Comparison of ENCODE assay signal across 12 mouse cellular contexts in genomic region chr10:95386527-95386926, GRCm38 (mm10).
"Had no signal": no experiment of that assay in that cellular context is flagged by ENCODE, and none has a peak within 500 bp of the region (broad histone marks: within the 10 kb centered on the region; RNA-seq: fewer than 3 reads in every experiment).

No protein-coding gene starts in this region.

- H3K9me3 ChIP-seq: kidney, embryonic 15.5 days; limb, embryonic 13.5 days; midbrain, embryonic 13.5 days; stomach, embryonic 15.5 days had no signal

- H3K4me2 ChIP-seq: kidney, embryonic 15.5 days; limb, embryonic 13.5 days; midbrain, embryonic 13.5 days; stomach, embryonic 15.5 days had no signal

- H3K9ac ChIP-seq: kidney, embryonic 15.5 days; limb, embryonic 13.5 days; liver, embryonic 14.5 days; midbrain, embryonic 13.5 days; stomach, embryonic 15.5 days had no signal

- H3K36me3 ChIP-seq: kidney, embryonic 15.5 days; limb, embryonic 13.5 days; midbrain, embryonic 13.5 days; stomach, embryonic 15.5 days had no signal

- H3K4me1 ChIP-seq: kidney, embryonic 15.5 days; midbrain, embryonic 13.5 days; stomach, embryonic 15.5 days had no signal

- DNase-seq: kidney, adult 2 months; kidney, postnatal 25 days; layer of hippocampus, adult 9-11 months; layer of hippocampus, postnatal 36 days; left cerebral cortex, postnatal 4 days; right cerebral cortex, postnatal 14 days; thymus, postnatal 14 days had no signal

- H3K27ac ChIP-seq: kidney, embryonic 15.5 days; limb, embryonic 13.5 days; liver, embryonic 14.5 days; midbrain, embryonic 13.5 days; stomach, embryonic 15.5 days had no signal

- ATAC-seq: midbrain, embryonic 13.5 days had no signal

- H3K4me3 ChIP-seq: kidney, embryonic 15.5 days; limb, embryonic 13.5 days; midbrain, embryonic 13.5 days; stomach, embryonic 15.5 days had no signal

- H3K27me3 ChIP-seq: limb, embryonic 13.5 days; midbrain, embryonic 13.5 days; stomach, embryonic 15.5 days had no signal
